Mouse (Mus musculus): Measurements from ENCODE around the gene Ccdc189. TPM values are rescaled to one million over a fixed set of nuclear protein-coding genes. Genes with fewer than 3 reads are reported as not detected.

Gene Ccdc189
- polyA plus RNA-seq, 1 experiment, result 2.2 TPM

- Histone ChIP-seq H3K27ac (ENCODE audit: insufficient read depth, low read length) (no peak overlapping the region), H3K36me3 (ENCODE audit: control insufficient read depth, insufficient read depth, low read length) (peaks cover 24% of the 10 kb centered on the region)
These were observed 2.2 kb downstream of the Ccdc189 start for GRCm38 (mm10) chr7:127586149-127586548.

GRCm38 (mm10) chr7:127585031-127585430 lies 3.4 kb downstream of the Ccdc189 start:
- WGBS, result 70% methylated on average over 7 of the region's 7 CpGs
- no peak for TF ChIP-seq POLR2A (IDR thresholded peaks at IDR 0.05; ENCODE audit: low read depth, low read length)
- TF ChIP-seq CTCF (IDR thresholded peaks at IDR 0.05; ENCODE audit: extremely low read depth, insufficient read depth, insufficient read length, insufficient replicate concordance), result no peak

More at GRCm38 (mm10) chr7:127586149-127586548, 2.2 kb downstream of the Ccdc189 start:
- Histone ChIP-seq H3K27me3 (ENCODE audit: control insufficient read depth, insufficient read depth, low read length) (no peaks in the 10 kb centered on the region), H3K4me3 (ENCODE audit: extremely low read depth, insufficient read depth, insufficient read length) (no peak overlapping the region), H3K4me1 (ENCODE audit: control insufficient read depth, insufficient read depth, insufficient read length) (peaks cover 5% of the 10 kb centered on the region; the same call in 1 of the 2 replicates)
- no peak for DNase-seq (ENCODE audit: low read depth in 1 of 2, low spot score in 2 of 2)
- 83% methylated on average over 6 of the region's 6 CpGs for WGBS
- TF ChIP-seq POLR2A (IDR thresholded peaks at IDR 0.05; ENCODE audit: low read depth, low read length) (no peak), CTCF (IDR thresholded peaks at IDR 0.05; ENCODE audit: extremely low read depth, insufficient read depth, insufficient read length, insufficient replicate concordance) (no peak)

GRCm38 (mm10) chr7:127583260-127583659 lies 5.1 kb downstream of the Ccdc189 start:
- 96% methylated on average over 6 of the region's 6 CpGs for WGBS
- no peak overlapping the region for H3K27ac ChIP-seq (ENCODE audit: insufficient read depth, low read length)
- TF ChIP-seq CTCF (IDR thresholded peaks at IDR 0.05; ENCODE audit: extremely low read depth, insufficient read depth, insufficient read length, insufficient replicate concordance) (no peak), POLR2A (IDR thresholded peaks at IDR 0.05; ENCODE audit: low read depth, low read length) (no peak)
- H3K27me3 ChIP-seq (ENCODE audit: control insufficient read depth, insufficient read depth, low read length), result no peaks in the 10 kb centered on the region
- peaks cover 29% of the 10 kb centered on the region for H3K36me3 ChIP-seq (ENCODE audit: control insufficient read depth, insufficient read depth, low read length)
- no peak for DNase-seq (ENCODE audit: low read depth in 1 of 2, low spot score in 2 of 2)
- no peak overlapping the region for H3K4me3 ChIP-seq (ENCODE audit: extremely low read depth, insufficient read depth, insufficient read length)
- H3K4me1 ChIP-seq (ENCODE audit: control insufficient read depth, insufficient read depth, insufficient read length), result no peaks in the 10 kb centered on the region; the same call in 1 of the 2 replicates

More at GRCm38 (mm10) chr7:127585031-127585430, 3.4 kb downstream of the Ccdc189 start:
- Histone ChIP-seq H3K4me1 (ENCODE audit: control insufficient read depth, insufficient read depth, insufficient read length) (peaks cover 5% of the 10 kb centered on the region; the same call in 1 of the 2 replicates), H3K36me3 (ENCODE audit: control insufficient read depth, insufficient read depth, low read length) (peaks cover 21% of the 10 kb centered on the region), H3K4me3 (ENCODE audit: extremely low read depth, insufficient read depth, insufficient read length) (no peak overlapping the region), H3K27me3 (ENCODE audit: control insufficient read depth, insufficient read depth, low read length) (no peaks in the 10 kb centered on the region), H3K27ac (ENCODE audit: insufficient read depth, low read length) (no peak overlapping the region)
- DNase-seq (ENCODE audit: low read depth in 1 of 2, low spot score in 2 of 2), result no peak

GRCm38 (mm10) chr7:127574115-127574514 lies 14.3 kb downstream of the Ccdc189 start:
- H3K27ac ChIP-seq (ENCODE audit: insufficient read depth, low read length), result no peak overlapping the region; the same call in 1 of the 2 replicates
- peak overlapping the region; percentile 77 for H3K4me3 ChIP-seq (ENCODE audit: extremely low read depth, insufficient read depth, insufficient read length)
- 10% methylated on average over 7 of the region's 7 CpGs for WGBS
- no peak for DNase-seq (ENCODE audit: low read depth in 1 of 2, low spot score in 2 of 2)
- peaks cover 11% of the 10 kb centered on the region for H3K36me3 ChIP-seq (ENCODE audit: control insufficient read depth, insufficient read depth, low read length)
- H3K4me1 ChIP-seq (ENCODE audit: control insufficient read depth, insufficient read depth, insufficient read length), result peaks cover 6% of the 10 kb centered on the region
- TF ChIP-seq CTCF (IDR thresholded peaks at IDR 0.05; ENCODE audit: extremely low read depth, insufficient read depth, insufficient read length, insufficient replicate concordance), result no peak
- TF ChIP-seq POLR2A (IDR thresholded peaks at IDR 0.05; ENCODE audit: low read depth, low read length), result no peak
- H3K27me3 ChIP-seq (ENCODE audit: control insufficient read depth, insufficient read depth, low read length), result no peaks in the 10 kb centered on the region

- no peak for DNase-seq (ENCODE audit: low read depth in 1 of 2, low spot score in 2 of 2)
- Histone ChIP-seq H3K27me3 (ENCODE audit: control insufficient read depth, insufficient read depth, low read length) (no peaks in the 10 kb centered on the region), H3K27ac (ENCODE audit: insufficient read depth, low read length) (peak overlapping the region; percentile 68), H3K36me3 (ENCODE audit: control insufficient read depth, insufficient read depth, low read length) (peaks cover 11% of the 10 kb centered on the region), H3K4me1 (ENCODE audit: control insufficient read depth, insufficient read depth, insufficient read length) (peaks cover 6% of the 10 kb centered on the region), H3K4me3 (ENCODE audit: extremely low read depth, insufficient read depth, insufficient read length) (peak overlapping the region; percentile 77)
- TF ChIP-seq POLR2A (IDR thresholded peaks at IDR 0.05; ENCODE audit: low read depth, low read length) (no peak), CTCF (IDR thresholded peaks at IDR 0.05; ENCODE audit: extremely low read depth, insufficient read depth, insufficient read length, insufficient replicate concordance) (no peak)
- WGBS, result 2% methylated on average over 19 of the region's 28 CpGs
These were observed 14.8 kb downstream of the Ccdc189 start for GRCm38 (mm10) chr7:127573503-127574008.

- peak within 1 kb of the TSS; percentile 77 for H3K4me3 ChIP-seq (ENCODE audit: extremely low read depth, insufficient read depth, insufficient read length)
- H3K4me1 ChIP-seq (ENCODE audit: control insufficient read depth, insufficient read depth, insufficient read length), result peaks cover 6% of the 10 kb centered on the region
- H3K27ac ChIP-seq (ENCODE audit: insufficient read depth, low read length), result peak within 1 kb of the TSS; percentile 79
- H3K36me3 ChIP-seq (ENCODE audit: control insufficient read depth, insufficient read depth, low read length), result peaks cover 8% of the 10 kb centered on the region
- TF ChIP-seq POLR2A (IDR thresholded peaks at IDR 0.05; ENCODE audit: low read depth, low read length) (peak; percentile 91), CTCF (IDR thresholded peaks at IDR 0.05; ENCODE audit: extremely low read depth, insufficient read depth, insufficient read length, insufficient replicate concordance) (no peak)
- under 1% methylated on average over 17 of the region's 17 CpGs for WGBS
- DNase-seq (ENCODE audit: low read depth in 1 of 2, low spot score in 2 of 2), result peak; percentile 90 to 97
- no peaks in the 10 kb centered on the region for H3K27me3 ChIP-seq (ENCODE audit: control insufficient read depth, insufficient read depth, low read length)
These were observed 15.4 kb downstream of the Ccdc189 start, which contains the start of gene Phkg2 for GRCm38 (mm10) chr7:127572895-127573471. Phkg2 (plus strand) TSS chr7:127573340.
